Mouse (Mus musculus) embryonic facial prominence, embryonic 12.5 days (tissue): ENCODE data around the gene Tmem243. TPM values are rescaled to one million over a fixed set of nuclear protein-coding genes. Genes with fewer than 3 reads are reported as not detected.
"Not testable (repeated sequence)": the region's sequence is repeated elsewhere in the genome, so short reads cannot be mapped to it uniquely, and the experiment has no call there.

ENCODE experiments used
- ATAC-seq: fragments of 200-750 bp; cut with Nextera tagmentation; 2 replicates; pipeline ENCODE4 v1.8.0; 2017; ENCODE audit not compliant: insufficient number of reproducible peaks, insufficient read depth, low FRiP score, low TSS enrichment
- H3K27ac ChIP-seq: fragments of 300-500 bp; sonication (generic); 2 replicates; pipeline ENCODE4 v1.5.1; 2016; ENCODE audit warnings: mild to moderate bottlenecking
- H3K27me3 ChIP-seq: fragments of 300-500 bp; sonication (generic); 2 replicates; pipeline ENCODE4 v1.6.1; 2016; ENCODE audit warnings: mild to moderate bottlenecking, moderate library complexity
- H3K36me3 ChIP-seq: fragments of 300-500 bp; sonication (generic); 2 replicates; pipeline ENCODE4 v1.6.1; 2016; ENCODE audit warnings: mild to moderate bottlenecking
- H3K4me1 ChIP-seq: fragments of 300-500 bp; sonication (generic); 2 replicates; pipeline ENCODE4 v1.6.1; 2016
- H3K4me2 ChIP-seq: fragments of 300-500 bp; sonication (generic); replicated peaks from 2 replicates; pipeline ENCODE4 v1.6.1; 2016; ENCODE audit warnings: mild to moderate bottlenecking, moderate library complexity
- H3K4me3 ChIP-seq: fragments of 300-500 bp; sonication (generic); 2 replicates; pipeline ENCODE4 v1.5.1; 2016; ENCODE audit warnings: mild to moderate bottlenecking
- H3K9ac ChIP-seq: fragments of 300-500 bp; sonication (generic); 2 replicates; pipeline ENCODE4 v1.6.1; 2016; ENCODE audit warnings: mild to moderate bottlenecking, moderate library complexity
- H3K9me3 ChIP-seq: fragments of 300-500 bp; sonication (generic); 2 replicates; pipeline ENCODE4 v1.6.1; 2016; ENCODE audit warnings: mild to moderate bottlenecking, moderate library complexity
- WGBS: fragments of 180-500 bp; shearing (Covaris S2); methylation state at CpG from one replicate; pipeline ENCODE4 v1.1.7; 2016; 5-methylcytosine and 5-hydroxymethylcytosine counted together
- polyA plus RNA-seq: library from polyadenylated mRNA; unstranded; fragments of >200 nt; fragmentation: Nextera tagmentation; extraction: Ambion mirVana; gene quantifications from 2 replicates; pipeline ENCODE4 v1.2.1, GENCODE M21; 2016

The Tmem243 gene
- polyA plus RNA-seq, 1 experiment from 2014 or later = 18.8 TPM

DNA sequence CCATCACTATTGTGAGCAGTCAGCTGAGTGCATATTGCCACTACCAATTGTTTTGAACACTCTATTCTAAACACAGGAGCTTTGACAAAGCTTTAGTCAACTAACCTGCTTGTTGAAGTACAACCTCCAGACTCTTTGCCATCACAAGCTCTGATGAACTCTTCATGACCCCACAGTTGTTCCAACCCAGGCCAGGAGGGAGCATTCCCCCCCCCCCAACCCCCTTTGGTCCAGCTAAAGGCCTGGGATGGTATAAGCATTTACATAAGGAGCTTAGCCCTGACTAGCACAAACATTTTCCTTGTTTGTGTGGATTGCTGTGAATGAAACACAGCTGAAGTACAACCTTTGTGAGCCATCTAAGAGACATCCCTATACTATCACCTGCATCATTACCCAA is 56.3 kb downstream of the Tmem243 start:
- no peak for ATAC-seq
- H3K27me3 ChIP-seq = no peaks in the 10 kb centered on the region
- no peaks in the 10 kb centered on the region for H3K36me3 ChIP-seq
- H3K4me3 ChIP-seq = no peak overlapping the region
- peaks cover 8% of the 10 kb centered on the region; the same call in 1 of the 2 replicates for H3K4me1 ChIP-seq
- H3K4me2 ChIP-seq = no peak overlapping the region
- no peak overlapping the region for H3K27ac ChIP-seq
- no peaks in the 10 kb centered on the region for H3K9me3 ChIP-seq
- H3K9ac ChIP-seq = no peak overlapping the region

DNA sequence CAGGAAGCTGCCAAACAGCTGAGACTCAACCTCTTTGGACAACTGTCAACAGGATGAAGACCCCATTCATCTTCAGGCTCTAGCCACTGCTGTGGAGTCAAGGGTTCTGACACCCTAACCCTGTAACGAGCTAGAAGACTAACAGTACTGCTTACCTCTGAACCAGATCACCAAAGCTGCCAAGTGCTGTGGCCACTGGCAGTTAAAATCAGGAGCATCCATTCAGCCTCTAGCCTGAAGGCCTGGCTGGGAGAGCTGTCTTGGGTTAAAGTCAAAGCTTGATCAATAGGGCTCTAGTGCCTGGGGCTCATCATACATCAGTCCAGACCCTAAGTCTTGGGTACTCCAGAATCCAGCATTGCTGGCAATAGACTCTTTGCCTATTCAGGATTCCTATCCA is 56.9 kb downstream of the Tmem243 start:
- no peaks in the 10 kb centered on the region for H3K36me3 ChIP-seq
- H3K4me2 ChIP-seq = no peak overlapping the region
- no peak overlapping the region for H3K27ac ChIP-seq
- no peak for ATAC-seq
- no peaks in the 10 kb centered on the region for H3K27me3 ChIP-seq
- 85% methylated on average over 1 of the region's 1 CpGs for WGBS
- no peak overlapping the region for H3K4me3 ChIP-seq
- H3K9me3 ChIP-seq = no peaks in the 10 kb centered on the region
- peaks cover 8% of the 10 kb centered on the region; the same call in 1 of the 2 replicates for H3K4me1 ChIP-seq
- H3K9ac ChIP-seq = no peak overlapping the region

DNA sequence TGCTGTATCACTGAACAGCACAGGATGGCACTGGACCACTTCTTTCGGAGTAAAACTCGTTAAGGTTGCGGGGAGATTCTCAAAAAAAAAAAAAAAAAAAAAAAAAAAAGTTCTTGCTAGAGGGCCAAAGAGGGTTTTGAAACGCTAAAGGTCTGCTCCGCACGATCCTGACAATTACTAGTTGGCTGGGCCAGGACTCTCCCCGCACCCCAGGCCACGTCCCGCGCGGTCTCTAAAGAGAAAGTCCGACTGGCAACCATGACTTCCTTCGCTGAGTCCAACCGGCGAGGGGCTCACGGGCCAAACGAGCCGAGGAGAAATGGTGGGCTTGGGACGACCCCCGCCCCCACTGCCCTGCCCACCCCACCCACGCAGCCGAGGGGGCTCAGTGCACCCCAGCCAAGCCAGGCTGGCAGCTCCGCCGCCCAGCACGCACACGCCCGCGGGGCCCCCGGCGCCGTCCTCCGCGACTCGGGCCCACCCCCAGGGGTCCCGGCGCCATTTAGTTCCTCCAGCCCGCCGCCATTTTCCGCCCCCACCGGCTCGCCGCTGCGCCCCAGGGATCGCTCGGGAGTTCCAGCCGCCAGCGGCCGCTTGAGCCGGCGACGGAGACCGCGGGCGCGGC is 60.5 kb downstream of the Tmem243 start:
- peaks cover 8% of the 10 kb centered on the region; the same call in 1 of the 2 replicates for H3K4me1 ChIP-seq
- peak overlapping the region; percentile 54 for H3K4me2 ChIP-seq
- H3K4me3 ChIP-seq = peak overlapping the region; percentile 92
- H3K27me3 ChIP-seq = no peaks in the 10 kb centered on the region
- H3K27ac ChIP-seq = peak overlapping the region; percentile 100
- peak; percentile 67 for ATAC-seq
- peak overlapping the region; percentile 95 for H3K9ac ChIP-seq
- no peaks in the 10 kb centered on the region for H3K9me3 ChIP-seq
- WGBS = 1% methylated on average over 43 of the region's 55 CpGs
- no peaks in the 10 kb centered on the region for H3K36me3 ChIP-seq

DNA sequence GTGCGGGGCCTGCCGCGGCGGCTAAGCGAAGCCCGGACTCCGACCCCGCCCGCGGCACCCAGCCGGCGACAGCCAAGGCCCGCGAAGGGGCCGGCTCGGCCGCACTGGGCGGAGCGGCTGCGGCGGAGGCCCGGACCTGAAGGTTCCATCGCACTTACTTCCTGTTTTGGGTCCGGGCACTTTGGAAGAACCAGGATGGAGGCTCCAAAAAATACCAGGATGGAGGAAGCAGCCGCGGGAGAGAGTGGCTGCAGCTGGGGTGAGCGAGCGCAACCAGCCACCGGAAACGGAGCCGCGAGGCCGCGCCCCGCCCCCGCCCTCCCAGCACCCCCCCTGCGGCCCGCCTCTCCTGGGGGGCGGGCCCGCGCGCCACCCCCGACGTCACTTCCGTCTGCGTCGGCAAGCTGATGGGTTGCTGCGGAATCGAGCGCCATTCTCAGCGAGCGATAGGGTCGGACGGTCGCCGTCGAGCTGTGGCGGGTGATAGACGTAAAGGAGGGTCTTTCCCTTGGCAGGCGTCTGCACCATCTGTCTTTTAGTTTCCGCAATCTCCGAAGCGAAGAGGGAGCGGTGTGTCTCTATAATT is 61.1 kb downstream of the Tmem243 start, which contains the start of gene Dmtf1:
Gene Dmtf1, minus strand, starts transcription at position 321 of the 586 bp plus-strand sequence.
- Histone ChIP-seq H3K4me2 (peak within 1 kb of the TSS; percentile 67), H3K4me1 (peaks cover 8% of the 10 kb centered on the region; the same call in 1 of the 2 replicates), H3K9ac (peak within 1 kb of the TSS; percentile 95), H3K27ac (peak within 1 kb of the TSS; percentile 100), H3K27me3 (no peaks in the 10 kb centered on the region), H3K36me3 (no peaks in the 10 kb centered on the region), H3K9me3 (no peaks in the 10 kb centered on the region), H3K4me3 (peak within 1 kb of the TSS; percentile 92)
- ATAC-seq = peak; percentile 92
- WGBS = under 1% methylated on average over 63 of the region's 64 CpGs

DNA sequence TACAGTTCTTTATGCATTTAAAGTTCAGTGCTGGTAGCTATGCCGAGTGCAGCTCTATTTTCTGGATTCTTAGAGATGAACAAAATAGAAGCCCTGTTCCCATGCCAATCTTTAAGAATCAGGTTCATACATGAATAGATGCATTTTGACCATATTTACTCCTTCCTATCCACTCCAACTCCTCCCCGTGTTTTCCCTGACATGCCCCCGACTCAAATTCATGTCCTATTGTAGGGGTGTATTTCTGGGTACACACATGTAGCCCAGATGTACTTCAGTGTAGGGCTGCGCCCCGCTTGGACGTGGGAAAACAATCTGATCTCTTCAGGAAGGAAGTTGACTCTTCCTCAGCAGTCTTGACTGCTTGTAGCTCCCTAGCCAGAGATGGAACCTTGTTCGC is 61.6 kb downstream of the Tmem243 start:
- Histone ChIP-seq H3K36me3 (no peaks in the 10 kb centered on the region), H3K27me3 (no peaks in the 10 kb centered on the region), H3K27ac (peak overlapping the region; percentile 100), H3K4me3 (peak overlapping the region; percentile 92), H3K4me1 (peaks cover 8% of the 10 kb centered on the region; the same call in 1 of the 2 replicates), H3K9ac (peak overlapping the region; percentile 95), H3K4me2 (peak overlapping the region; percentile 67), H3K9me3 (no peaks in the 10 kb centered on the region)
- 12% methylated on average over 7 of the region's 7 CpGs for WGBS
- ATAC-seq = peak; percentile 16

DNA sequence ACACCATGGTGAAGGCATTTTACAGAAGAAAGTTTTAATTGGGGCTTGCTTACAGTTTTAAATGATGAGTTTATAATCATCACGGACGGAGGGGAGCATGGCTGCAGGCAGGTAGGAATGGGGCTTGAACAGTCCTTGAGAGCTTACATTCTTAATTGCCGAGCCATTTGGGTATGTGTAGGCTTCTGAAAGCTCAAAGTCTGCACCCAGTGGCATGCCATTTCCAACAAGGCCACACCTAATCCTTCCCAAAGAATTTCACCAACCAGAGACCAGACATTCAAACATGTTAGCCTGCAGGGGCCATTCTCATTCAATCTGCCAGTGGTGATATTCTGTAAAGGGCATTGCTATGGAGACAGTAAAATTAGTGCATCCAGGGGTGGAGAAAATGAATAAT is 62.9 kb downstream of the Tmem243 start:
- 88% methylated on average over 3 of the region's 3 CpGs for WGBS
- no peaks in the 10 kb centered on the region for H3K36me3 ChIP-seq
- no peak overlapping the region for H3K9ac ChIP-seq
- no peaks in the 10 kb centered on the region for H3K27me3 ChIP-seq
- H3K4me2 ChIP-seq = no peak overlapping the region
- no peak for ATAC-seq
- no peak overlapping the region for H3K27ac ChIP-seq
- H3K4me1 ChIP-seq = peaks cover 8% of the 10 kb centered on the region; the same call in 1 of the 2 replicates
- no peaks in the 10 kb centered on the region for H3K9me3 ChIP-seq
- H3K4me3 ChIP-seq = no peak overlapping the region

DNA sequence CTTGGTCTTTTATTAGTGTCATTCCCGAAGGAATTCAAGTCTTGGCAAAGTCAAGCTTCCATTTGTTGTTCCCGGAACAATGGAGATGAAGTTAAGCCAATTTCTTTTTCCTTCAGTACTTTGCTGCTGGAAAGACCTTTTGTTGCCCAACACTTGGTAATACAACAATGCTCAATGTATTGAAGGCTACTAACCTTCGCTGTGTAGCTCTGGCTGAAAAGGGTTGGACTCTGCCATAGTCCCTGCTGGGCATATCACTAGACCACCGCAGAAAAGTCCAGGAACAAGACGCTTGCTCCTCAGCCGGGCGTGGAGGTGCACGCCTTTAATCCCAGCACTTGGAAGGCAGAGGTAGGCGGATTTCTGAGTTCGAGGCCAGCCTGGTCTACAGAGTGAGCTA is 64.7 kb downstream of the Tmem243 start:
- not testable (repeated sequence) for H3K9me3 ChIP-seq, H3K27me3 ChIP-seq, H3K4me3 ChIP-seq, H3K4me1 ChIP-seq, H3K4me2 ChIP-seq, H3K9ac ChIP-seq, H3K36me3 ChIP-seq, ATAC-seq, H3K27ac ChIP-seq
- 90% methylated on average over 10 of the region's 10 CpGs for WGBS

DNA sequence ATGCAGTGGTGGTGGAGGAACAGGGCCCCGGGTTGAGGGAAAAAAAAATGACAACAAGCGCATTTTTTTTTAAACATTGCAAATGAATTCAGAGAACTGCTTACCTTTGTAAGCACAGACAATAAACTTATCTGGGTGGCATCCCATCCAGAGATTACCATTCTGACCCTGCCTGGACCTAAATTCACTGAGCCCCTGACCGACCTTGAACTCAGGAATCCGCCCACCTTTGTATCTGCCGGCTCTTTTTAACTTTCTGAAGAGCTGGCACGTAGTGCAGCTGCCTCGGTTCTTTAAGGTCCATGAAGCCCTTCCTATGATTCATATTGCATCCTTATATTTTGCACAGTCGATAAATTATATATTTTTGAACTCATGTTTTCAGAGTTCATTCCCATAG is 65.9 kb downstream of the Tmem243 start:
- no peak overlapping the region for H3K4me2 ChIP-seq
- 77% methylated on average over 8 of the region's 8 CpGs for WGBS
- H3K9ac ChIP-seq = no peak overlapping the region
- no peaks in the 10 kb centered on the region; the same call in 1 of the 2 replicates for H3K4me1 ChIP-seq
- H3K4me3 ChIP-seq = no peak overlapping the region
- H3K27ac ChIP-seq = no peak overlapping the region
- no peaks in the 10 kb centered on the region for H3K36me3 ChIP-seq
- no peaks in the 10 kb centered on the region for H3K9me3 ChIP-seq
- no peak for ATAC-seq
- H3K27me3 ChIP-seq = no peaks in the 10 kb centered on the region

DNA sequence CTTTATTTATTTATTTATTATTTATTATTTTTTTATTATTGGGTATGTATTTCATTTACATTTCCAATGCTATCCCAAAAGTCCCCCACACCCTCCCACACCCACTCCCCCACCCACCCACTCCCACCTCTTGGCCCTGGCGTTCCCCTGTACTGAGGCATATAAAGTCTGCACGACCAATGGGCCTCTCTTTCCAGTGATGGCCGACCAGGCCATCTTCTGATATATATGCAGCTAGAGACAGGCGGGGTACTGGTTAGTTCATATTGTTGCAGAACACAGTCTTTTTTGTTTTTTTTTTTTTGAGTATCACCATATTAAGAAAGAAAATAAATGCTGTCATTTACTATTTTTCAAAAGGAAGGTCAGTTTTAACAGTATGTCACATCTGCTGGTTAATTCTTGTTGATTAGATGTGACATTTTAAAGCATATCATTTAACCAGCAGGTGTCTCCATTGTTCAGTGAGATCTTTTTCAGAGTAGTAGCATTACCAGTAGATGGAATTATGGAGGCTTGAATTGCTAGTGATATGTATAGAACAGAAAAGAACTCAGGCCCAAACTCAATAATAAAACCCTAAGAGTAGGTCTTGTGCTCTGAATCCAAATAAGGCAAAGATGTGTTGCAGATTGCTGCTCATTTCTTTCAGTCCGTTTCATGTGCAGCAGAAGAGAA is 69.0 kb downstream of the Tmem243 start:
- not testable (repeated sequence) for ATAC-seq, H3K4me1 ChIP-seq, H3K9me3 ChIP-seq, H3K27ac ChIP-seq, H3K9ac ChIP-seq, H3K4me2 ChIP-seq, H3K4me3 ChIP-seq, H3K36me3 ChIP-seq, H3K27me3 ChIP-seq
- WGBS = 86% methylated on average over 5 of the region's 5 CpGs

DNA sequence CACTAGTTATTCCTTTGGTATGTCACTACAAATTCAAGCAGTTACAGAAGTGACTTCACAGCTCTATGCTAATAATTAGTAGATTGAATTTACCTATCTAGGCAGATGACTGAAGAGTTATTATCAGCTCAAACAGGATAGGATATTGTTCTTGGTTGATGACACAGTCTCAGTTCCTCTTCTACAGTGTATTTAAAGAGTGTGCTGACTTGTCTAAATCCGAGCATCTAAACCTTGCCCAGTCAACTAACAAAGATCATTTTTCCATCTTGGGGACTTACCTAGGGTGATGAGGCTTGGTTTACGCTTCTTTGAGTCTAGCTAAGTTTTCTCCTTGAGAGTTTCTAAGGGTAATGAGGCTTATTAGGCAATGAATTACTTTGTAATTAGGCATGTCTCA is 72.8 kb downstream of the Tmem243 start:
- Histone ChIP-seq H3K36me3 (no peaks in the 10 kb centered on the region), H3K27ac (no peak overlapping the region), H3K9me3 (no peaks in the 10 kb centered on the region), H3K4me1 (no peaks in the 10 kb centered on the region), H3K9ac (no peak overlapping the region), H3K27me3 (no peaks in the 10 kb centered on the region), H3K4me3 (no peak overlapping the region), H3K4me2 (no peak overlapping the region)
- ATAC-seq = no peak
- 79% methylated on average over 2 of the region's 2 CpGs for WGBS

DNA sequence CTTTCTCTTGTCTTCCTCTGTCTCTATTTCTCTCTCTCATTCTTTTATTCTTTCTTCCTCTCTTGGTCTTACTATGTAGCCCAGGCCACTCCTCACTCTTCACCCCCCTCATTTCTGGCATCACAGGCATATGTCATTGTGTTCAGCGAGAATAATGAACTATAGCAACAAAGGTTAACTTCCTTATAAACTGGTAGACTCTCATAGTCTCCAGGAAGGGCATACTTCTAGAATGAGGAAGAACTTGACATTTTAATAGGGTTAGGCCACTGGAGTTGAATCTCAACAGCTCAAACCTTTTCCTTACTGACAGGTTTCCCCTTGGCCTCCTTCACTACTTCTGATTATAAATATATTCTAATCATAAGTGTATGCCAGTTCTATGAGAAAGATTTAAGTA is 86.0 kb downstream of the Tmem243 start:
- H3K9me3 ChIP-seq = no peaks in the 10 kb centered on the region
- no peak for ATAC-seq

More for the DNA sequence above, 86.0 kb downstream of the Tmem243 start:
- Histone ChIP-seq H3K36me3 (no peaks in the 10 kb centered on the region), H3K27me3 (no peaks in the 10 kb centered on the region), H3K4me1 (no peaks in the 10 kb centered on the region), H3K27ac (no peak overlapping the region), H3K4me2 (no peak overlapping the region), H3K9ac (no peak overlapping the region), H3K4me3 (no peak overlapping the region)
- WGBS = 63% methylated on average over 1 of the region's 1 CpGs
